Mouse (Mus musculus) thymus, postnatal 25 days (tissue): ENCODE results near the gene Timeless.
"Not testable (repeated sequence)": the region's sequence is repeated elsewhere in the genome, so short reads cannot be mapped to it uniquely, and the experiment has no call there.

Experiments
- DNase-seq: peaks from one replicate; pipeline ENCODE4 v3.0.0; 2022

The Timeless gene

DNA sequence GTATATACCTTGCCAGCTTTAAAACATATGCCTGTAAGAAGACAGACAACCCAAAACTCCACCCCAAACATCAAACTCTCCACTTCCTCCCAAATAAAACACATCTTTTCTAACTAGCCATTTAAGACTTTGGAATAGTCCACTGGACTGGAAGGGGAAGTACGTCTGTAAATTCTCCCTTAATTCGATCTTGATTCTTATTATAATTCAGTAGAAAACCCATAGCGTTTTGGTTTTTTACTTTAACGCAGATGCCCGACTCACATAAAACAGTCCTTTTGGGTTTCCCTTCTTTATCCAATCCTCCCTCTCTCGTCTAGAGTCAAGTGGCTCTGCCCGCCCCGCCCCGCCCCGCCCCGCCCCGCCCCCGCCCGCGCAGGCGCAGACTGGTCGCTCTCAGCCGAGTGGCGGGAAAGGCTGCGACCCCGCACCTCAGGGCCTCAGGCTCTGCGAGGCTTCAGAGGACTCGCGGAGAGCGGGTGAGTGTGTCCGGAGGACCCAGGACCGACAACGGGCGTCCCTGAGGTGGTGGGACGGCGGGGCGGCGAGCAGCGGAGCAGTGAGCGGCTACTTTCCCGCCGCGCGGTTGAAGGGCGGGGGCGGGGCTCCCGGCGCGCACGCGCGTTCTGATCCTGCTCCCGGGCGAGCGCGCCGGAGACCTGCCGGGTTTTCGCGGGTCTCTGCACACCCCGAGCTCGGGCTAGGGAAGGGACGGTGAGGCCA is at the start of gene Timeless:
Gene Timeless (plus strand): TSS at position 369 of the 723 bp plus-strand sequence.
- DNase-seq: peak; percentile 93

DNA sequence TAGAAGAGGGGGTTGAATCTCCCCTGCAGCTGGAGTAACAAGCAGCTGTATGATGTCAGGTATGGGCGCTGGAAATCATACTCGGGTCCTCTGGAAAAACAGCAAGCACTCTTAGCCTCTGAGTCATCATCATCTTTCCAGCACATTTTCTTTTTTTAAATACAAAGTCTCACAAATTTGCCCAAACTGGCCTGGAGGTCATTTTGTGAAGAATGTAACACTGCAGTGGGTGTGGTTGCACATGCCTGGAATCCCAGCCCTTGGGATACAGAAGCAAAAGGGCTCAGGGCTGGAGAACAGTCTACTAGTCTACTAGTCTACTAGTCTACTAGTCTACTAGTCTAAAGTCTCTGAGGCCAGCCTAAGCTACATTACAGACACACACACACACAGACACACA is 47.6 kb upstream of the Timeless start:
- no peak for DNase-seq

DNA sequence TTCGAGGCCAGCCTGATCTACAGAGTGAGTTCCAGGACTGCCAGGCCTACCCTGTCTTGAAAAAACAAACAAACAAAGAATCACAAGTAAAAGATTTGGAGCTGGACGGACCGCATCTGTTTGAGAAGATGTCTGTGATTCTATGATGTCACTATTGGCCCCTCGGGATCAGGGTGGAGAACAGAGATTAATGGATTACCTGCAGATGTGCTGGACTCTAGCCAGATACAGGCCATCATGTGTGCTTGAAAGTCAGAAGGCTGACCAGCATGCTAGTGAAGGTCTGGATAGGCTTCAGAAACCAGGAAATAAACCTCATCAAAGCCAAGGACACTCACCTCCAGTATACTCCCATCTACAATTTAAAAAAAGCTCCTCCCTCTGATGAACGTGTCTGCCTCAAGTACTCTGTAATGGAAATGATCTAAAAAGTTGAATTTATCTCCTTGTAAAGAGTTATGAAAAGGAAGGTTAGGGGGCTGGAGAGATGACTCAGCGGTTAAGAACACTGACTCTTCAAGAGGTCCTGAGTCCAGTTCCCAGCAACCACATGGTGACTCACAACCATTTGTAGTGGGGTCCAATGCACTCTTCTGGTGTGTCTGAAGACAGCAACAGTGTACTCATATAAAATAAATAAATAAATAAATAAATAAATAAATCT is 46.5 kb upstream of the Timeless start:
- no peak for DNase-seq

DNA sequence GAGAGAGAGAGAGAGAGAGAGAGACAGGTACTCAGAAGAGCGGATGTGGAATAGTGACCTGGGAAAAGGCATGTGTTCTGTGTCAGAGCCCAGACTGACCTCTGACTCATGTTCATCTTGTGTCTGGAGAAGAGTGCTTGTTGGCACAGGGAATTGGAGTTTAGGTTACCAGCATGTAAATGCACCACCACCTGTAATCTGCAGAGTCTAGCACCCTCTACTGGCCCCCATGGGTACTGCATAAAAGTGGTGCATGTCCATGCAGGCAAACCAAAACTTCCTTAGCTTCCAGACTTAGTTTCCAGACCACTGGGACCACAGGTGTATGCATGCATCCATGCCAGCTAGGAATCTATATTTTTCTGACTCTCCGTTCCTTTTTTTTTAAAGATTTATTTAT is 45.9 kb upstream of the Timeless start:
- peak; percentile 80 for DNase-seq

DNA sequence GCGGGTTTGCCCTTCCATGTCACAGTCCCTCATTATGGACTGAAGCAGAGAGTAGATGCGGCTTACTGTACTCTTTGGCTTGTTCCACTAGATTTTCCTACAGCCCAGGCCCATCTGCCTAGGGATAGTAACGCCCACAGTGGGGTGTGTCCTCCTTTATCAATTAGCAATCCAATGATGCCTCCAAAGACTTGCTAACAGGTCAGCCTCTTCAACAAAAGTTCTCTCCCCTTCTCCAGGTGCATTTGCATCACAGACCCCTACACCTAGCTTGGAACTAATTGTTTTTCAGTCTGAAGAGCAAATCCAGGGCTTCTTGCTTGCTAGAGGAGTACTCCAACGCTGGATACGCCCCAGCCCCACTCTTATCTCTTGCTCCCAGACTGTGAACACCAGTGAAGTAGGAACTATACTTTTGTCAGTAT is 44.7 kb upstream of the Timeless start:
- no peak for DNase-seq

DNA sequence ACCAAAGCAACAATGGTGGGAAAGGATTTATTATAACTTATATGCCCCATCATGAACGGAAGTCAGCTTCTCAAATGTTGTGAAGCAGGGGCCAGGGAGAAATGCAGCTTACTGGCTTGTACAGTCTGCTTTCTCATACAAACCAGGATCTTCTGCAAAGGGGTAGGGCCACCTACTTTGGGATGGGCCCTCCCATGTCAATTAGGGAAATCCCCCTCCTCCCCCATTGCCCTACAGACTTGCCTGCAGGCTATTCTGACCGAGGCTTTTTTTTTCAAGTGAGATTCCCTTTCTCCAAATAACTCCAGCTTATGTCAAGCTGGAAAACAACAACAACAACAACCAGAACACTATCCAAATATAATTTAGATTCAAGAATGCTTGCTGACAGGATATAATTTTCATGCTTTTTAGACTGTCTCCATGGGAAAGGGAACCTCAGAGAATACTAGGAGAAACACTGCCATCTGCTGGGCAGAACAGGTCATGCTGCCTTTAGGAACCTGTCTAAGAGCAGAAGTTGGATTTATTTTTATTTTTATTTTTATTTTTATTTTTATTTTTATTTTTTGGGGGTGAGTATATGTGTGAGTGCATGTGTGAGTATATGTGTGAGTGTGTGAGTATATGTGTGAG is 43.5 kb upstream of the Timeless start:
- DNase-seq: peak; percentile 76

DNA sequence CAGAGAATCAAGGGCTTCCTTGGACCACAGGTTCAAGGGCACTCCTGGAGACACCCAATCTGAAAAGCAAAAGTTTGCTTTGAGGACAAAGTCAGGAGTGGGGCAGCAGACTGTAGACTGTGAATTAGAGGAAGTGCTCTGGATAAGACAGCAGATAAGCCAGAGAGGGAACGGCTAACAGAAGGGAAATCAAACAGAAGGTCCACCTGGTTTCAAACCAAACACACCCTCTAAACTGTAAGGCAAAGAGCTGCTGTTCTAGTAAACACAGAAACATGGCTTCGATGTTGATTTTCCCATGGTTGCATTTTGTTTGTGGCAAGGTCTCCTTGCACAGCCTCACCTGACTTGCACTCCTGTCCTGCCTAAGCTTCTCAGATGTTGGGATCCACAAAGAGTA is 40.4 kb upstream of the Timeless start:
- DNase-seq: no peak

DNA sequence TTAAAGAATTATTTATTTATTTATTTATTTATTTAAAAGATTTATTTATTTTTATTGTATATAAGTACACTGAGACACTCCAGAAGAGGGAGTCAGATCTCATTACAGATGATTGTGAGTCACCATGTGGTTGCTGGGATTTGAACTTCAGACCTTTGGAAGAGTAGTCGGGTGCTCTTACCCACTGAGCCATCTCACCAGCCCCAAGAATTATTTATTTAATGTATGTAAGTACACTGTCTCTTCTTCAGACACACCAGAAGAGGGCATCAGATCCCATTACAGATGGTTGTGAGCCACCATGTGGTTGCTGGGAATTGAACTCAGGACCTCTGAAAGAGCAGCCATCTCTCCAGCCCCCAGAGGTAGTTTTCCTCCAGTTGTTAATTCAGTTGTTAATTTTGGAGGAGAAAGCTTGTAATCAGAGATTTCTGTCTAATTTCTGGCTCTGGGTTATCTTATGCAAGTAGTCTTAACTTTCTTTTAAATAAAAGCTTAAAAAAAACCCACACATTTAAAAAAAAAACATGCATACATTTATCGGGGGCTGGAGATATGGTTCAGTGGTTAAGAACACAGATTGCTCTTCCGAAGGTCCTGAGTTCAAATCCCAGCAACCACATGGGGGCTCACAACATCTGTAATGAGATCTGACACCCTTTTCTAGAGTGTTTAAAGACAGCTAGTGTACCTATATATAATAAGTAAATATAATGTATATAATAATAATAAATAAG is 39.7 kb upstream of the Timeless start:
- not testable (repeated sequence) for DNase-seq

DNA sequence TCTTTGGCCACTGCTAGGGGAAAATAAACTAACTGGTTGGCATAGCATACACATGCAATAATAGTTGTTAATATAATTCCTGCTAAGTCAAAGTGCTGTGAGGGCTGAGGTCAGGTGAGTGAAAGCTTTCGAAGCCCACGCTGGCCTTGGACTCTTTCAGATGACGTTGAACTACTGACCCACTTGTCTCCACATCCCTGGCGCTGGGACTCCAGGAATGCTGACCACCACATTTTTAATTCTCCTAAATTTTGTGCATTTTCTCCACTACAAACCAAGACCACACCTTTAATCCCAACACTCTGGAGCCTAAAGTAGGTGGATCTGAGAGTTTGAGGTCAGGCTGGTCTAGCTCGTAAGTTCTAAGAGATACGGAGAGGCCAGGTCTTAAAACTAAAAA is 38.8 kb upstream of the Timeless start:
- no peak for DNase-seq

DNA sequence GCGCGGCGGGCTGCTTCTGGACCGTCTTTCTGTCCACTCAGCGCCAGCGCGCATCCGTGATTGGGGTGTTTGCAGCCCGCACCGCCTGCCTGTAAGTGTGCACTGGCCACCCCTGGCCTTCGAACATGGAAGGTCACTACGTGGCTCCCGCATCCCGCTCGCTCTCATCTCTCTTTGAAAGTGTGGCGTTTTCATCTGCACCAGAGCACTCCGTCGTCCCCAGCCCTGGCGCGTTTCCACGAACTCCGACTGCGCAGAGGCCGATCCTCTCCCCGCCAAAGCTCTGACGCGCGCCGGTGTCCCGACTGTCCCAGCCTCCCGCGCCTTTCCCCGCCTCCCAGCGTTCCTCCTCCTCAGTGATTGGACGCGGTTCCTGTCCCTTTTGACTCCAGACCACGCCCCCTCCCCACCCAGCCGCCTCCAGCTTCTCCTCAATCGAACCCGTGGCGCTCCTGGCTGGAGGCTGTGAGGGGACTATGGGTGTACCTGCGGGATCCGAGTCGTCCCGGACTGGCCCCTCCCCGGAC is 37.8 kb upstream of the Timeless start, which contains the start of gene Gls2:
Gene Gls2 (plus strand): TSS at position 434 of the 527 bp plus-strand sequence.
- peak; percentile 94 for DNase-seq

DNA sequence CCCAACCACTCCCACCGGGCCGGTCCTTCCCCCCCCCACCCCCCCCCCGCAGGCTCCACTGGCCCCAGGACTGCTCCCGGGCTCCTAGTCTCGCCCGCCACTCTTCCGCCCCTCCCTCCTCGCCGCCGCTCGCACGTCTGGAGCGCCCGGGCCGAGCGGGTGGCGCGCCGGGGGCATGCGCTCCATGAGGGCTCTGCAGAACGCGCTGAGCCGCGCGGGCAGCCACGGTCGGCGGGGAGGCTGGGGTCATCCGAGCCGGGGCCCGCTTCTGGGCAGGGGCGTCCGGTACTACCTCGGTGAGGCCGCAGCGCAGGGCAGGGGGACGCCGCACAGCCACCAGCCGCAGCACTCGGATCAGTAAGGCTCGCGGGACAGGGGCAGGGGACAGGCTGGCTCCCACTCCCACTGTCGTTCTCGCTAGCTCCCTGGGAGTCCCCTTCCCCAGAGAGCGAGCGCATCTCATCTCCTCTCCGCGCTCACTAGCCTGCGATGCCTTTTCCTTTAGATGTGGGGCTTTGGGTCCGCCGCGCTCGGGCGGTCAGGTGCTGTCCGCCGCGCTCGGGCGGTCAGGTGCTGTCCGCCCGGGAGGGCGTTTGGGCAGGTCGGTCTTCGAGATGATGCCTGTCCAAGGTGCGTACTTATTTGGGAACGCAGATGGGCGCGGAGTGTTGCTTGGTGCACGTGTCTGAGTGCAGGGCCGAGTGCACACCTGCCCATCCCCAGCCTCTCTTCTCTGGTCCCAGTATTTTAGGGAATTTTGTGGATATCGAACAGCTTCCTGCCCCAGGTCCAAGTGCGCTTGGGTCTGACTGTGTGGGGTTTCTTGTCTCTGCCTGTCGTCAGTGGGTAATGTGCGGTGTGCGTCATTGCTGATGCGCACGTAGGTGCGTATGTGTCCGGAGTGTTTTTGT is 37.1 kb upstream of the Timeless start:
- DNase-seq: no peak

DNA sequence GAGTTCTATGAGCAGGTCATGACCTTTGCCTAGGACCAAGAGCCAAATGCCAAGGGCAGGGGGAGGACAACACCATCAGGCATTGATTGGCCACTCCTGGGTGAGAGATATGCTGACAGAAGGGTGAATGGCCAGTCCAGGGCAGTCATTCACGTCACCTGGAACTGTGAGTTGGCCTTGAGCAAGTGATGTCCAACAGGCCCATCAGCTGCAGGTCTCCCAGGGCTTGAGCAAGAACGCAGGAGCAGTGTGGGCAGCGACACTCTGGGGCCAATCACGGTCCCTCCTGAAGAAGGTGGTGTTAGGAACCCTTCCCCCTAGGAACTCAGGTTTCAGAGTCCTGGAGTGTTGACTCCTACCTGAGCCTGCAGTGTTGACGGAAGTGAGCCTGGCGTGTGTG is 30.0 kb upstream of the Timeless start:
- DNase-seq: no peak

DNA sequence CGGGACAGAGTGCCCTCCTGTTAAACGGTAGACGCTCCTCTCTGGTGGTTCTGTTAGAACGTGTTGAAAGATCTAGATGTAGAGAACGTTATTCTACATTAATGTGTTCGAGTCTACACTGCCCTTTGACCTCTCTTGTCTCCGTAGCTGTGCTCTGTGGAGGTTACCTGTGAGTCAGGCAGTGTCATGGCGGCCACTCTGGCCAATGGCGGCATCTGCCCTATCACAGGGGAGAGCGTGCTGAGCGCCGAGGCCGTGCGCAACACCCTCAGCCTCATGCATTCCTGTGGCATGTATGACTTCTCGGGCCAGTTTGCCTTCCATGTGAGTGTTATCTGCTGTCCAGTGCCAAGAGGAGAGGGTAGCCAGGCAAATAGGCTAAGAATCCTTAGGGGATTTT is 26.9 kb upstream of the Timeless start:
- no peak for DNase-seq

DNA sequence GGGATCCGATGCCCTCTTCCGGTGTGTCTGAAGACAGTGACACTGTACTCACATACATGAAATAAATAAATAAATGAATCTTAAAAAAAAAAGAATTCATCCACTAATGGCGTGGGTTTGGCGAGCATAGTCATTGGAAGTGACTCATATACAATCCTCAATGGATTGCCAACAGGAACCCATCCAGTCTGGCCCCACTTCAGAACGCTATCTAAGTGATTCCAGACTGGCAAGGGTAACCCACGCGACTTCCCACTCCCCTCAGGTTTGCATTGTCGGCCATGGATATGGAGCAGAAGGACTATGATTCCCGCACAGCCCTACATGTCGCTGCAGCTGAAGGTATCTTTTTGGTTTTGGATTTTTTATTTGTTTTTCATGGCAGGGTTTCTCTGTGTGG is 23.5 kb upstream of the Timeless start:
- no peak for DNase-seq

DNA sequence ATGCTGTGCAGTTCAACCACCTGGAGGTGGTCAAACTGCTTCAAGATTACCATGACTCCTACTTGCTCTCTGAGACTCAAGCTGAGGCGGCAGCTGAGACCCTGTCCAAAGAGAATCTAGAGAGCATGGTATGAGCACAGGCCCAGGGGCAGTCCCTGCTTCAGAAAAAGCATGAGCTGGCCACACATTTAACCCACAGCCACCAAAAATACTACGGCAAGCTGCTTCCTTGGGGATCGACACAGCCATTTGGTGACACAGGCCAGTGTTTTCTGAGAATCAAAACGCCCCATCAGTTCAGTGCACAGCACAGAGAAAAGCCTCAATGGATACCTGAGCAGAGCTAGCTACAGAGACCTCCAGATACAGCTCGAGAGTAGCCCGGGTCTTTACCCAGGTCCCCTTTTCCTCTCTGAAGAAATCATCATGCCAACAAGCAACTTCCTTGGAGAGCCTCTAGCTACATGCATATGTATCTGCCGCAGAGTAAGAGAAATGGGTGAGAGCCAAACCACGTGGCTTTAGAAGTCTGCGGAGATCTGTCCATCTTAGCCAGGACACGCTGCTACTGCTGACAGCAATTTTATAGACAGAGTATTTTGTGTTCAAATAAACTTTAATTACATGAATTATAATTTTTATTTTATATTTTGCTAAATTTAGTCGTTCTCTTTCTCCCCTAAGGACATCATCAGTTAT is 22.4 kb upstream of the Timeless start:
- DNase-seq: no peak

DNA sequence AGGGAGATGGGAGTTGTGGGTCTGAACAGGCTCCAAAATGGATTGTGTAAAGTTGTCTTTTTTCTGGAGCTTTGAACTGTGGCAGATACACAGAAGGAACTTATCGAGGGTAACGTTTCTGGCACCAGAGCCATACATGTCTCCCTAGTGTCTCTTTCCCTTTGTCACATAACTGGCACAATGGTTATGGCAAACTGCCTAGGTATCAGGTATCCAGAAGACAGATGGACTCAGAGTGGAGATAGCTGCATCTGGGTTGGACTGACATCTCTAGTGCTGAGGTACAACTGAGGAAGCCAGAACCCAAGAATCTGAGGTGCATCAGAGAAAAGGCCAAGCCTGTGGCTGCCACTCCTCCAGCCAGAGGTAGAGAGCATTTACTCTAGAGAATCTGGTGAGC is 21.7 kb upstream of the Timeless start:
- no peak for DNase-seq

DNA sequence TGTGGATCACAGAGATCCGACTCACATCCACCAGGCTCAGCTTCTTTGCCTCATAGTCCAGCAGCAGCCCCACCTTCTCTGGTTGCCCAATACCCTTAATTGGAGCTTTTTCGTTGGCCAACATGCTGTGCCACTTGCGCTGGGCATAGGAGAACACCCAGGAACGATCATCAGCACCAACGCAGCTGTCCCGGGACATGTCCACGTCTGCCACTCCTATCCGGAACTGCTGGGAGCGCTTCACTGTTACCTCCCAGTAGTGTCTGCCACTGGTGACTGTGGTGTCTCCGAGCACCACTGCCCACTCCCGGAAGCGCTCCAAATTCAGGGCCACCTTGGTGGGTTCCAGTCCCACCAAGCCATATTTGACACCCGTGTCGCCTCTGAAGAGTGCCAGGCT is 20.9 kb upstream of the Timeless start:
- DNase-seq: peak; percentile 16

DNA sequence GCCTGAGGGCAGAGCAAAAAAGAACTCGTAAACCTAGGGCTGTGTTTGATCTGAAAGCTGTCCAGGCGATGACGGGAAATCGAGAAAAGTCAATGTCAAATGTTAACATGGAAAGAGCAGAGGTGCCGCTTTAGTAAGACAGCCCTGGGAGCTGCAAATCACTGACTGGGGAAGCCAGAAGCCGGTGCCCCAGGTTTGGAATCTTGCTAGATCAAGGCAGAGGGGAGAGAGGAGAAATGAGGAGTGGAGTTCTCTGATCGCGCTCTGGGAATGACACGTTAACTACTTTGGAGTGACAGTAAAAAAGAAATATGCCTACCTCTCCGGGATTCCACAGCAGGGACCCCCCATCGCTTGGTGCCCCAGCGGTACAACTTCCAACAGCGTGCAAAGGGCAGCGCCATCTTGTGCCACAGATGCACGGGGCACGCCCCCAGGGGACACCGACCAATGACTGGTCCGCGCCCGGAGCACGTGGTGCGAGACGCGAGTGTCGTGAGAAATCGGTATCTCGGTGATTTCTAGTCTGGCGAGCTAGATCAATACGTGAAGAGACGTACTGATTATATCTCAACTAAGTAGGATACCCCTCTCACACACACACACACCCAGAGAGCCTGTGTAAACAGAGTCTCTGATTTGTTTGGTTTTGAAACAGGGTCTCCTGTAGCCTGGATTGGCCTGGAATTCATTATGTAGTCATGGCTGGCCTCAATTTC is 20.3 kb upstream of the Timeless start, which contains the start of gene Spryd4:
Gene Spryd4 (minus strand): TSS at position 418 of the 719 bp plus-strand sequence.
- peak; percentile 88 for DNase-seq

DNA sequence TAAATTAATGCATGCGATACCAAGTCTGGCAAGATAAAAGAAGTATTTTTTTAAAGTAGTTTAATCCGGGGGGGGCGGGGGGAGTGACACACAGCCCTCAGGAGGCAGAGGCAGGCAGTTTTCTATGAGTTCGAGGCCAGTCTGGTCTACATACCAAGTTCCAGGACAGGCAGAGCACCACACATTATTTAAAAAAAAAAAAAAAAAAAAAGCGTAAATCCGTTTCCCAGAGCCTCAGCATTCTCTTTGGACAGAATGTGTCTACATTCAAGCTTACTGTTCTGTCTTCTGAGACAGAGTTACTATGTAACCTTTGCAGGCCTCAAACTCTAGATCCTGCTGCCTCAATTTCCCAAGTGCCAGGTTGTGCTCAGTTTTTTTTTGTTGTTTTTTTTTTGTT is 19.7 kb upstream of the Timeless start:
- no peak for DNase-seq

DNA sequence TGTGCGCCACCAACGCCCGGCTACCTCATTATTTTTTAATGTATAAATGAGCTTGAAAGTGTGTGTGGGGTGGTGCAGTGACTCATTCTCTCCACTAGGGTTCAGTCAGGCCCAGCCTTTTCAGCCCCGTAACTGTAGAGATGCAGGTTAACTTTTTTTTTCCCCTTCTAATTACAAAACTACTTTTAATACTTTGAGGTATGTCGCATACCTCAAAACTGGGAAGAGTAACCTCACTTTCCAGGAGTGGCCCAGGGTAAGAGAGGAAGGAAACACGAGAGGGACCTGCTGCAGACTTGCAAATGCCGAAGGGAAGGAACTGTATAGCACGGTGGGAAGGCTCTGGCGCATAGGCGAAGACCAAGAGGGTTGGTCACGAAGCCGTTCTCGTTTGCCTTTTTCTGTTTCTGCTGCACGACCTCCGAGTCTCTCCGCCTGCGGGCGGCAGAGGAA is 19.0 kb upstream of the Timeless start:
- peak; percentile 75 for DNase-seq
